Mouse (Mus musculus): Measurements from ENCODE around the gene Gtf2h1.
"Not testable (repeated sequence)": the region's sequence is repeated elsewhere in the genome, so short reads cannot be mapped to it uniquely, and the experiment has no call there.

The Gtf2h1 gene

GRCm38 (mm10) chr7:46831693-46832092 lies 35.8 kb downstream of the Gtf2h1 start:
- no peak for DNase-seq

GRCm38 (mm10) chr7:46832112-46832810 lies 36.4 kb downstream of the Gtf2h1 start:
- DNase-seq = not testable (repeated sequence)

- DNase-seq = peak; percentile 74
These were observed 37.4 kb downstream of the Gtf2h1 start for GRCm38 (mm10) chr7:46833266-46833665.

GRCm38 (mm10) chr7:46833670-46834255 lies 37.9 kb downstream of the Gtf2h1 start:
- DNase-seq = no peak

- DNase-seq = no peak
These were observed 39.2 kb downstream of the Gtf2h1 start for GRCm38 (mm10) chr7:46834994-46835610.

GRCm38 (mm10) chr7:46836357-46836756 lies 40.5 kb downstream of the Gtf2h1 start:
- no peak for DNase-seq

- DNase-seq = no peak
These were observed 41.2 kb downstream of the Gtf2h1 start for GRCm38 (mm10) chr7:46837073-46837472.

GRCm38 (mm10) chr7:46838104-46838671 lies 42.3 kb downstream of the Gtf2h1 start:
- peak; percentile 54 for DNase-seq

- peak; percentile 30 for DNase-seq
These were observed 43.0 kb downstream of the Gtf2h1 start for GRCm38 (mm10) chr7:46838891-46839302.

GRCm38 (mm10) chr7:46839446-46839845 lies 43.5 kb downstream of the Gtf2h1 start:
- peak; percentile 24 for DNase-seq

- DNase-seq = no peak
These were observed 44.0 kb downstream of the Gtf2h1 start for GRCm38 (mm10) chr7:46839861-46840260.

- DNase-seq = no peak
These were observed 44.4 kb downstream of the Gtf2h1 start for GRCm38 (mm10) chr7:46840326-46840725.

GRCm38 (mm10) chr7:46840787-46841525 lies 45.1 kb downstream of the Gtf2h1 start, which contains the start of gene Ldha:
Ldha (plus strand) TSS chr7:46841475.
- no peak for DNase-seq

GRCm38 (mm10) chr7:46842278-46842677 lies 46.4 kb downstream of the Gtf2h1 start:
- no peak for DNase-seq

- DNase-seq = no peak
These were observed 47.7 kb downstream of the Gtf2h1 start for GRCm38 (mm10) chr7:46843576-46843975.

- DNase-seq = peak; percentile 91
These were observed 49.5 kb downstream of the Gtf2h1 start for GRCm38 (mm10) chr7:46845211-46845977.

- no peak for DNase-seq
These were observed 50.1 kb downstream of the Gtf2h1 start for GRCm38 (mm10) chr7:46845978-46846485.

- DNase-seq = peak; percentile 81
These were observed 50.8 kb downstream of the Gtf2h1 start for GRCm38 (mm10) chr7:46846486-46847244.

- DNase-seq = no peak
These were observed 53.4 kb downstream of the Gtf2h1 start for GRCm38 (mm10) chr7:46849287-46849686.

GRCm38 (mm10) chr7:46851026-46851425 lies 55.1 kb downstream of the Gtf2h1 start:
- DNase-seq = no peak

GRCm38 (mm10) chr7:46852666-46853065 lies 56.8 kb downstream of the Gtf2h1 start:
- DNase-seq = no peak

Measured in liver (tissue).